In the genomic region with DNA sequence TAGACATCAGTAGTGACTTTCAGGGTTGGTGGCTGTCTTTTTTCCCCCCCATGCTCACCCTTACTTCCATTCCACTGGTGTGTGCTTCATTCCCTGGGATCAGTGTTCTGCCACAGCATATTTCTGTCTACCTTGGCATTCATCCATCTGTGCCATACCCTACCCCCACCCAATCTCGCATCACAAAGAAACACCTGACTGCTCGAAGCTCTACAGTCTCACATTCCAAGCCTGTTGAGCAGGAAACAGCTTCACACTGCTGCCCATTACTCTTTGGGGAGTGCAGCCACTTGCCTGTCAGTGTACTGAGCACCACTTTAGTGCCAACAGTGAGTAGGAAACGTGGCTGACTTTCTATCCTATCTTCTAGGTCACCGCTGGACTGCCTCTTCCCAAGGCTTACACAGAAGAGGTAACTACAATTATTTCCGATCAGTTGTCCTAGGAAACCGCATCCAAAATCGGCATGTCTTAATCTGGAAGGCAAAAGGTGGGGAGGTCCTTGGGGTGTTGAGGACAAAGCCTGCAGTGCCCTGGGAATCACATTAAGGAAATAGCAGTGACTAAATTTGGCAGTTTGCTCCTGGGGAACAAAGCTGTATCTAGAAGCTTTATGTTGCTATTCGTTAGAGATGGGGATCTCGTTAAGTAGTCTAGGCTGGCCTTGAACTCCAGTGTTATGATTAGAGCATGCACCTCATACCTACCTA, we compare ENCODE assay signal across 13 mouse cellular contexts. TPM values are rescaled to one million over a fixed set of nuclear protein-coding genes. Genes with fewer than 3 reads are reported as not detected.
DNase-seq lines count a peak whose midpoint lies in the region; ATAC-seq lines count a peak whose summit lies in the region.
"Had no signal": no experiment of that assay in that cellular context is flagged by ENCODE, and none has a peak within 500 bp of the region (broad histone marks: within the 10 kb centered on the region; RNA-seq: fewer than 3 reads in every experiment).

No protein-coding gene starts in this region.

- no peaks in the 10 kb centered on the region for H3K27me3 ChIP-seq in heart, embryonic 11.5 days (ENCODE audit: control insufficient read depth, insufficient read depth, low read length)
- H3K27me3 ChIP-seq in limb, embryonic 12.5 days = no peaks in the 10 kb centered on the region
- H3K27me3 ChIP-seq: neural tube, embryonic 13.5 days had no signal

- H3K4me1 ChIP-seq in heart, embryonic 11.5 days (ENCODE audit: control insufficient read depth, insufficient read depth, low read length) = peaks cover 35% of the 10 kb centered on the region
- peaks cover 25% of the 10 kb centered on the region for H3K4me1 ChIP-seq in limb, embryonic 12.5 days (replicated peaks)

- no peak overlapping the region for H3K4me3 ChIP-seq in heart, embryonic 11.5 days (ENCODE audit: low read depth, low read length)
- no peak overlapping the region for H3K4me3 ChIP-seq in limb, embryonic 12.5 days (replicated peaks)
- H3K4me3 ChIP-seq: neural tube, embryonic 13.5 days had no signal

- no peak for ATAC-seq in heart, embryonic 11.5 days (replicated peaks; ENCODE audit: insufficient number of reproducible peaks, low FRiP score, low TSS enrichment)
- ATAC-seq in limb, embryonic 12.5 days (ENCODE audit: insufficient number of reproducible peaks, insufficient read depth, low FRiP score, low TSS enrichment, low read depth) = no peak

- peaks cover 14% of the 10 kb centered on the region; the same call in 1 of the 2 replicates for H3K36me3 ChIP-seq in heart, embryonic 11.5 days (ENCODE audit: control insufficient read depth, insufficient read depth, low read length)
- H3K36me3 ChIP-seq in limb, embryonic 12.5 days = peaks cover 58% of the 10 kb centered on the region

- H3K27ac ChIP-seq in heart, embryonic 11.5 days (ENCODE audit: low read depth, low read length) = peak overlapping the region; percentile 36; the same call in 1 of the 2 replicates
- H3K27ac ChIP-seq in limb, embryonic 12.5 days = 0 out of 2 replicates have a peak overlapping the region, but pooled peaks have one; percentile 4
- H3K27ac ChIP-seq: macrophage had no signal

- no peak overlapping the region for H3K4me2 ChIP-seq in heart, embryonic 11.5 days
- no peak overlapping the region for H3K4me2 ChIP-seq in limb, embryonic 12.5 days
- H3K4me2 ChIP-seq: neural tube, embryonic 13.5 days had no signal

- no peak overlapping the region; the same call in 1 of the 2 replicates for H3K9ac ChIP-seq in heart, embryonic 11.5 days (ENCODE audit: low read depth, low read length)
- H3K9ac ChIP-seq in limb, embryonic 12.5 days (replicated peaks) = no peak overlapping the region
- H3K9ac ChIP-seq: neural tube, embryonic 13.5 days had no signal

- peak; percentile 7 for DNase-seq in kidney, adult 11 months
- DNase-seq in kidney, postnatal 36 days = no peak
- peak; percentile 25 for DNase-seq in ZHBTc4 (ENCODE audit: low read depth, low spot score)
- DNase-seq in right cerebral cortex, postnatal 25 days = no peak
- no peak for DNase-seq in ovary, adult 18-20 months (ENCODE audit: low spot score)
- DNase-seq in cerebellum, postnatal 25 days = no peak
- DNase-seq: adrenal gland, adult 8-10 months; cerebellum, adult 2 months had no signal

- no peaks in the 10 kb centered on the region for H3K9me3 ChIP-seq in heart, embryonic 11.5 days (replicated peaks; ENCODE audit: control insufficient read depth, low read length)
- no peaks in the 10 kb centered on the region for H3K9me3 ChIP-seq in limb, embryonic 12.5 days
- H3K9me3 ChIP-seq: G1E; neural tube, embryonic 13.5 days had no signal

- WGBS in heart, embryonic 11.5 days (ENCODE audit: insufficient replicate concordance) = 77% methylated on average over 9 of the region's 9 CpGs
- 79% methylated on average over 9 of the region's 9 CpGs for WGBS in limb, embryonic 12.5 days

RNA-seq across cellular contexts. Expression of a gene that starts 17.7 kb away (rescaled TPM):
- 8.5 and 8.8 TPM in 2 replicates for polyA plus RNA-seq in heart, embryonic 11.5 days (2014; fragmentation: Nextera tagmentation; extraction: Ambion mirVana)
- 2.0 and 2.3 TPM in 2 replicates for polyA plus RNA-seq in limb, embryonic 12.5 days (2016; fragmentation: Nextera tagmentation; extraction: Ambion mirVana)

RNA-seq across cellular contexts. Expression of a gene that starts 51.9 kb away (rescaled TPM):
- 44.5 and 48.6 TPM in 2 replicates for polyA plus RNA-seq in heart, embryonic 11.5 days (2014; fragmentation: Nextera tagmentation; extraction: Ambion mirVana)
- polyA plus RNA-seq in limb, embryonic 12.5 days (2016; fragmentation: Nextera tagmentation; extraction: Ambion mirVana) = 81.2 and 83.6 TPM in 2 replicates

Comparison
In these comparisons a context has a peak if more than half of its experiments do, and no peak if none do; other contexts are left out.
1. DNase-seq: peak in kidney, adult 11 months (single experiment) and ZHBTc4 (single experiment); none in kidney, postnatal 36 days (0 of 2), right cerebral cortex, postnatal 25 days (single experiment), ovary, adult 18-20 months (single experiment) and cerebellum, postnatal 25 days (0 of 2).